Mouse (Mus musculus): ENCODE measurements around the gene Cep85l.

The Cep85l gene

DNA sequence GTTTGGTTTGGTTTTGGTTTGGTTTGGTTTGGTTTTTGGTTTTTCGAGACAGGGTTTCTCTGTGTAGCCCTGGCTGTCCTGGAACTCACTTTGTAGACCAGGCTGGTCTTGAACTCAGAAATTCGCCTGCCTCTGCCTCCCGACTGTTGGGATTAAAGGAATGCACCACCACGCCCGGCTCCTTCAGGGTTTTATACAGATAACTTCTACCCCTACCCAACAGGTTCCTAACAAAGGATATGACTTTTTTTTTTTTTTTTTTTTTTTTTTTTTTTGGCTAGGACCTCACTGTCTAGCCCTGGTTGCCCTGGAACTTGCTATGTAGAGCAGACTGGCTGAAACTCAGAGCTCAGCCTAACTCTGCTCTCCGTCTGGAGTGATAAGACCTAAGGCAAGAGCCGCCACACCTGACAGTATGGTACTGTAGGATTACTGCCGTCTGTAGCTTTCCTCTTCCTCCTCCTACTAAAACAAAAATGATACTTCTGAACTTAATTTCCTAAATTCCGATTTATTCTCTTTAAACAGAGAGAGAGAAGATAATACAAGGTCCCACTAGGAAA, 37.5 kb downstream of the Cep85l start:
- no peak for DNase-seq (ENCODE audit: low read depth in 2 of 2, low spot score in 2 of 2)

DNA sequence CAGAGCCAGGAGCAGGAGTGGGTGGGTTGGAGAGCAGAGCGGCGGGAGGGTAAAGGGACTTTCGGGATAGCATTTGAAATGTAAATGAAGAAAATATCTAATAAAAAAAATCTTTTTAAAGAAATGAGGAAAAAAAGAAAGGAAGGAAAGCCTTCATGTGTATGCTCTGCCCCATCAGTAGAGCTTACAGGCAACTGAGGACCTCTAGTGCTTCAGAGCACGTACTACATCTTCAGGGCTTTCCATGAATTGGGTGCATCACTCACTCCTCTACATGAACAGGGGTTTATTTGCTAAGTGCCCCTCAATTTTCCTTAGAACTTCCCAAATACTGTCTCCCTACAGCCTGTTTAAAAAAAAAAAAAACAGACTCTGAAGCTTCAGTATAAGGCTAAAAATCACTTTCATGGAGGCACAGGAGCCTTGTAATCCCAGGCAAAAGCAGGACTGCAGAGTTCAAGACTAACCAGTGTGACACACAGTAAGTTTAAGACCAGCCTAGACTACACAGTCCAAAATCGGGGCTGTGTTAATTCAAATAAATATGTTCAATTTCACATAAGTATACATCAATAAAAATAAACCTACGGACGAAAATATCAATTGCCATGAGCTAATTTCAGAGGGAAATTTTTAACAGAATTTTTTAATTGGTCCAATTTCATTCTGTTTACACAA, 38.3 kb downstream of the Cep85l start:
- DNase-seq (ENCODE audit: low read depth in 2 of 2, low spot score in 2 of 2) = no peak

DNA sequence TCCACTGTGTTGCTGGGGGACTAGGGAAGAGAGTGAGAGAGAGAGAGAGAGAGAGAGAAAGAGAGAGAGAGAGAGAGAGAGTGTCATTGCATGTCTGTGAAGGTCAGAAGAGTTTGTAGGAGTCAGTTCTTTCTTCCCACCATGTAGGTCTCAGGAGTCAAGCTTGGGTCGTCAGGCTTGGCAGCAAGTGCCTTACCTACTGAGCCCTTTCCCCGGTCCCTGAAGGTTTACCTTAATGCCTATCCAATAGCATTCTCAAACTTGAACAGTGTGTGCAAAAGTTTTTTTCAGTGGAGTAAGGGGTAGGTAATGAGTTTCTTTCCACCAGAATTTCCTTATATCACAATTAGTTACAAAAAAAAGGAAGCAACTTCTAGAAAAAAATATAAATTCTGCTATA, 40.7 kb downstream of the Cep85l start:
- DNase-seq (ENCODE audit: low read depth in 2 of 2, low spot score in 2 of 2) = no peak

DNA sequence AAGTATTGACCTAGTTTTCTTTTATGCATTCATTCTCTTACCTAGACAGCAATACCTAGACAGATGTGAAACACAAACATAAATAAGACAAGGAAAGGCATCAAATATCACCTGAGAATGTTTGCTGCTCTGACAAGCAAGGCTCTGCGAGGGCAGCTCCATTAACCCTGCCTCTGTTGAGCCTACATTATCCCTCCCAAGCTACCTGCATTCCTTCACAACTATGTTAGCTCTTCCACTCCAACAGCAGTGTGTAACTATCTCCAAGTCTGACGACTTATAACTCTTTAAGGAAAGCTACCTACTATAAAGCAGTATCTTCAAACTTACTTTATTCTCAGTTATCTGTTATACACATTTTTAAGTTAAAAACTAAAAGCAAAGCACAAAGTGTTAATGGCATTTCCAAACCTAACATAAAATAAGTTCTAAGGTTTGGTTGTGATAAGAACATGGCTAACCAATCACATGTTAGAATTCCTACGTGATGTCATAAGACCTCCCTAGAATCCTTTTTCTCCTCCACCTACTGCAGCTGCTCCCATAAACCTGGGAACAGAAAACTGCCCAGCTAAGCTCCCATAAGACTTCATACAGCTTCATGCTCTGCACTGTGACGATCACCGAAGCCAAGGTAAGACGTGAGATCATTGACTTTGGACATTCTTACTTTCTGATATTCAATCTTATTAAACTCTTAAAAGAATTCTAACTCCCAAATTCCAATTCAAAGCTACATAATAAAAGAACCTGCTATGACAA, 42.4 kb downstream of the Cep85l start, which contains the start of gene Pln:
Gene Pln, plus strand, starts transcription at position 506 of the 762 bp plus-strand sequence.
- no peak for DNase-seq (ENCODE audit: low read depth in 2 of 2, low spot score in 2 of 2)

DNA sequence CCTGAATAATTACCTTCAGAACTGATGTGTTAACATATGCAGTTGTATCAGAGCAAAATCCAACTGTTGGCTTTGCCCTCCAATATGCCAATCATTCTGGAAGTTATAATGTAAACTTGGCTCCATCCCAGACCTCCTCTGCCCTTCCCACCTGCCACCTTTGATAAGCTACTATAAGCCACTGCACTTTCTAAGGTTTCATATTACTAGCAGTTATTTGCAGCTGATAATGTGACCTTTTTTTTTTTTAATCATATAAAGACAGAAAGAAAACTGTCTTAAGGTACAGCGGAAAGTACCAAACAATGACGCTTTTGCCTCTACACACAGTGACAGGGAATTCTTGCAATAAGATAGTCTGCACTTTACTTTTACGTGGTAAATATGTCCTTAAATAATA, 43.8 kb downstream of the Cep85l start:
- no peak for DNase-seq (ENCODE audit: low read depth in 2 of 2, low spot score in 2 of 2)

DNA sequence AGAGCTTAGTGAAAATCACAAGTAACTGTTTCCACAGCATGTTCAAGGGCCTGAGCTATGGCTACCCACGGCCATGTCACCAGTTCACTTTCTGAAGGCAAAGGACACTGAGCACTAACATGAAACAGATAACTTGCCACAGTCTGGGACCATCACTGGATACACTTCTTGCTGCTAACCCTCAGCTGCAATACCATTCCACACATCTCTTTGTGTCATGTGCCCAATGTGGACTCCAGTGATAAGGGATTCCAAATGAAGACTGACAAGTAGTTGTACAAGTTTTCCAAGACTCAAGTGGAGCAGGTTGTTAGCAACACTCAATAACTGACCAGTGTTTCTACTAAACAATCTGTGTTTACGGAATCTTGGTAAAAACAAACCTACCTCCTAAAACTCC, 44.5 kb downstream of the Cep85l start:
- DNase-seq (ENCODE audit: low read depth in 2 of 2, low spot score in 2 of 2) = no peak

DNA sequence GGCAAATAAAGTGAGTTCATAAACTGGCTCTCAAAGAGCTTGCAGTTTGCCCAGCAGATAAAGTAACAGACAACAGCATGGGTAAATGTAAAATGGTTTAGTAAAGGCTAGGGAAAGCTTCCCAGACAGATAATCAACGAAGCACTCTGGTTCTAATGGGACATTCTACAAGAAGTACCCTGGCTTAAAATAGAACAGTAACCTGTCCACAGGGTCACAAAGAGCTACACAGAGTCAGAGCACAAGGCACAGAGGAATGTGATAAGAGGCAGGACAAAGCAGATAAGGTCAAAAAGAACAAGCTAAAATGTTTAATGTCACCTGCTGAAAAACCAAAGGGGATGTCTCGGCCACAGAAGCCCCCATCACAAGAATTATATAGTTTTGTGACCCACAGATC, 47.0 kb downstream of the Cep85l start:
- no peak for DNase-seq (ENCODE audit: low read depth in 2 of 2, low spot score in 2 of 2)

DNA sequence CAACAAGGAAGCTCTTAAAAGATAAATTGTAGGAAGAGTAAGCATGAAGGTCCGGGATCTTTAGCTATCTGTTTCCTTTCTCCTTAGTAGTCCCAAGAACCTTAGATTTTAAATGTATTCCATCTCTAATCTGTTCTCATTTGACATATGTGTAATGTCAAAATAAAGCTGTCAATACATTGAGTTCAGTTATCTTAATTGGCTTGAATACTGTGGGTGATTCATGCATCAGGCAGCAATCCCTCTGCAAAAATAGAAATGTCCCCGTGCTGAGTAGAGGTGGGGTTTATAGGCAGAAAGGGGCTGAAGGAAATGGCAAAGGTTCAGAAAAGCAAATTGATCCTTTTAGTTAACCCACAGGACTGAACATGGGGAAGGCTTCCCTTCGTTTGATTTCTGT, 50.5 kb downstream of the Cep85l start:
- DNase-seq (ENCODE audit: low read depth in 2 of 2, low spot score in 2 of 2) = no peak

DNA sequence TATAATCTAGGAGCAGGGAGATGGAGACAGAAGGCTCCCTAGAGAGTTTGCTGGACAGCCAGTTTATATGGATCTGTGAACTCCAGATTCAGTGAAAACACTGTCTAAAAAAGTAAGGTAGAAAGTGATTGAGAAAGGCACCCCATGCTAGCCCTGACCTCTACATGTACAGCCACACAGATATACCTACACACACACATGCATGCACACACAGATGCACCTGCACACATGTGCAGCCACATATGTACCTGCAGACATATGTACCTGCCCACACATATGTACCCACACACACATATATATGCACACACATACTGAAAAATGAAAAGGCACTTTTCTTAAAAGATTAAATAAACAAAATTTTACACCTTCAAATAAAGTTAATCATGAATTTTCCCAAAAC, 53.4 kb downstream of the Cep85l start:
- DNase-seq (ENCODE audit: low read depth in 2 of 2, low spot score in 2 of 2) = no peak

DNA sequence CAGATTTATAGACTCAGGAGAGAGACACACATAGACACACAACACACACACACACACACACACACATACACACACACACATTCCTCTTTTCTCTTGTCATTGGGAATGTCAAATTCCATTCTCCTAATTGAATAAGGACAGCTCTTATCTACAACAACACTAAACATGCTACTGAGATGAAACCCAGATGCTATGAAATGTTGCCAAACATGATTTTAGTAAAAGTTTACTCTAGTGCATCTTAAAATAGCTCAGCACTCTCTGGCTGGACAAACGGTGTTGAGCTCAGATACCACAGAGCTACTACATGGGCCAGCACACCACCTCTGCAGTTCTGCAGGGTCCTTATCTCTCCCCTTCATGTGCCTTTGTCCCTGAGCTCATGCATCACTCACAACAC, 55.1 kb downstream of the Cep85l start:
- DNase-seq (ENCODE audit: low read depth in 2 of 2, low spot score in 2 of 2) = no peak

DNA sequence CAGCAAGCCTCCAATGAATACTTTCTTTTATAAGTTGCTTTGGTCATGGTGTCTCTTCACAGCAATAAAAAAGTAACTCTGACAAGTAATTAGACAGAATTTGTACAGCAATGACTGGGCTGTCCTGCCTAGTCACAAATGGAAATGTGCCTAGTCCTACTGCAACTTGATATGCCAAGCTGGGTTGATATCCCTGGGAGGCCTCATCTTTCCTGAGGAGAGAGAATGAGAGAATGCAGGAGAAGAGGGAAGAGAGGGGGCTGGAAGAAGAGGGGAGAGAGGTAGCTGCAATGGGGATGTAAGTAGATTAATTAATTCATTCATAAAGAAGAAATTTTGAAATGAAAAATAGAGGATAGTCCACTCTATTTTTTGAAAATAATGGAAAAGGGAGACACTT, 56.4 kb downstream of the Cep85l start:
- no peak for DNase-seq (ENCODE audit: low read depth in 2 of 2, low spot score in 2 of 2)

DNA sequence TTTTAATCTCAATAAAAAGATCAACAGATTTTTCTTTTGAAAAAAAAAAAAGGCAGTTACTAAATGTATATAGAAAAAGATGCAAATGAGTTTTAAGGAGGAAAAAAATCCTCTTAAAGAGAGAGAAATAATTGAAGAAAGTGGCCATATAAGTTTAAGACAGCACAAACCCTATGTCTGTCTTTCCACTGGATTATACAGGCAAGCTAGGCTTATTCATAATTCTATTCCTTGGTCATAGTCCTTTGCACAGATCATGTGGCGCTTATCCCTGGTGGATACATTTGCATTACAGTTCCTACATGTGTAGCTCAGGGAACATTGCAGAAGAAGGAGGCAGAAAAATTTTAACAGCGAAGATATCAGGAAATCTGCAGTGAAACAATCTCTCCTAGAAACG, 73.1 kb downstream of the Cep85l start:
- DNase-seq (ENCODE audit: low read depth in 2 of 2, low spot score in 2 of 2) = no peak

DNA sequence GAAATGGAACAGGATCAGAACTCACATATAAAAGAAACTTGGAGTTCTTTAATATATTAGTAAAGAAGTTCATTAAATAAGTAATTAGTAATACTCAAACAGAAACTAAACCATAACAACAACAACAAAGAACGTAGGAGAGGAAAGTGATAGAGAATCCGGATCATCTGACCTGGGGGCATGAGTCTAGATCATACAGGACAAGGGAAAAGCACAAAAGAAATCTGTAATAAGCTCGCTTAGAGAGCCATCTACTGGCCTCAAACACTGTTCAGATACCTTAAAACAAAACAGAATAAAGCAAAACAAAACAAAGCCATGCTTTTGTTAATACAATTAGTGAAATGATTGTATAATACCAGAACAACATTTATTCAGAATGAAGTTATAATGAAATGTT, 73.9 kb downstream of the Cep85l start:
- DNase-seq (ENCODE audit: low read depth in 2 of 2, low spot score in 2 of 2) = no peak

DNA sequence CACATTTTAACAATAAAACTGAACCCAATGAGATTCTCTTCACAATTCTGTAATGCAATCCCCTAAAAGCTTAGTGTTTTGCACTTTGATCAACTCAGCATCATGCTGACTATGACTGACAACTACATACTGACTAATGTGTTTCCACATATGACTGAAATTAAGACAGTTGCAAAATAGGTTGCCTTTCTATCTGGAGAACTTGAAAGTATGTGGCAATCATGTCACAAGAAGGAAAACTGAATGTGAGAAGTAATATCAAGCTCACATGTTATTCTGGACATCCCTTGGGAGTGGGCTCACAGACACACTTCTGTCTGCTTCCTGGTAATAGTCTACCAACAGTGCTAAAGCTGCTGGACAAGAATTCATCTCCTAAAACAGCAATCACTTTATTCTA, 94.6 kb downstream of the Cep85l start:
- DNase-seq (ENCODE audit: low read depth in 2 of 2, low spot score in 2 of 2) = no peak

DNA sequence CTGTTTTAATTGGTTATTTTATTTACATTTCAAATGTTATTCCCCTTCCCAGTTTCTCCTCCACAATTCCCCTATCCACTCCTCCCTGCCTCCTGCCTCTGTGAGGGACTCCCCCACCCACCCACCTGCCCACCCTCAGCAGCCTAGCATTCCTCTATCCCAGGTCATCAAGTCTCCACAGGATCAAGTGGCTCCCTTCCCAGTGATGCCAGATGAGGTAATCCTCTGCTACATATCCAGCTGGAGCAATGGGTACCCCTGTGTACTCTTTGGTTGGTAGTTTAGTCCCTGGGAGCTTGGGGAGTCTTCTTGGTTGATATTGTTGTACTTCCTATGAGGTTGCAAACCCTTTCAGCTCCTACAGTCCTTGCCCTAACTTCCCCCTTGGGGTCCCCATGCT, 107.5 kb downstream of the Cep85l start:
- no peak for DNase-seq (ENCODE audit: low read depth in 2 of 2, low spot score in 2 of 2)

DNA sequence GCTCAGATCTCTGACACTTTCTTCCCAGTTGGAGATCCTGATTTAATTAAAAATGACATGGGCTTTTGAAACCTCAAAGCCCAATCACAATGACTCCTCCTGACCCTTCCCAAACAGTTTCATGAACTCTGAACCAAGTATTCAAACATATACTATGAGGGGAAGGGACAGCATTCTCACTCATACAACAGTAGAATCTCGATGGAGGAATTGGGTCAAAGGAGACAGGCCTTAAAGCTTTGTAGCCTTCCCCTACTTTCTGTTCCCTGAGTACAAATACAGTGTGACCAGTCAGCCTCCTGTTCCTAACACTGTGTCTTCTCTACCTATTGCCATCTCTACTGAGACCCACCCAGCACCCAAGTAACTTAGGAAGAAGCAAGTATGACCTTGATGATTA, 117.7 kb downstream of the Cep85l start:
- no peak for DNase-seq (ENCODE audit: low read depth in 2 of 2, low spot score in 2 of 2)

DNA sequence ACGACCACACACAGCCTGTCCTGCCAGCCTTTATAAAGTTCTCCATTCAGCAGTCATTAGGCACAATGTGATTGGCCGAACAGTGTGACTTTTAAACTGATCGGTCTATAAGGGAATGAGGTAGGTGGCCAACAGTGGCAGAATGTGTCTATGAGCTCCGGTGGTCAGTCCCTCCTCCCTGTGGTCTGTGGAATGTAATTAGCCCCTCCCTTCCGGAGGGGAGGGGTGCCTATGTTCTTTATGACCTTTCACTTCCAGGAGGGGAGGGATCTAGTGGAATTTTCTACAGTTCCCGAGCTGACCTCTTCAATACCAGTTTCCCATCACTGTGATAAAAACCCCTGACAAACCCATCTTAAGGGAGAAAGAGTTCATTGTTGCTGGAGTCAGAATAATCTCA, 144.4 kb downstream of the Cep85l start:
- no peak for DNase-seq (ENCODE audit: low read depth in 2 of 2, low spot score in 2 of 2)

DNA sequence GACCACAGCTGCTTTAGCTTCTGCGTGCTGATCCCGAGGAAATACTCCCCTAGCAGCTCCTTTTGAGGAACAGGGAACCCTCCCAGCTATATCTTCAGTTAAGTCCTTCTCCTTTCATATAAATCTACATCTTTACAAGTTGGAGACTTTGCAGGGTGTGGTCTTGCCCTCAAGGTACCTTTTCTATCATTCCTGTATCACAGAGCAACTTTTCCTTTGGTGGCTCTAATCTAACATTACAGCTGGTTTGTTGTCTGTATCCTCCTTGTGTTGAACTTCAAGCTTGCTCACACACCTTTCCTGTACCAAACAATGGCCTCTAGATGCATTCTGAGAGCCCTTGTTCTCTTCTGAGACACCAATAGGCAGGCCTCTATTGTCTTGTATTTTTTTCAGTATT, 145.1 kb downstream of the Cep85l start:
- DNase-seq (ENCODE audit: low read depth in 2 of 2, low spot score in 2 of 2) = no peak

DNA sequence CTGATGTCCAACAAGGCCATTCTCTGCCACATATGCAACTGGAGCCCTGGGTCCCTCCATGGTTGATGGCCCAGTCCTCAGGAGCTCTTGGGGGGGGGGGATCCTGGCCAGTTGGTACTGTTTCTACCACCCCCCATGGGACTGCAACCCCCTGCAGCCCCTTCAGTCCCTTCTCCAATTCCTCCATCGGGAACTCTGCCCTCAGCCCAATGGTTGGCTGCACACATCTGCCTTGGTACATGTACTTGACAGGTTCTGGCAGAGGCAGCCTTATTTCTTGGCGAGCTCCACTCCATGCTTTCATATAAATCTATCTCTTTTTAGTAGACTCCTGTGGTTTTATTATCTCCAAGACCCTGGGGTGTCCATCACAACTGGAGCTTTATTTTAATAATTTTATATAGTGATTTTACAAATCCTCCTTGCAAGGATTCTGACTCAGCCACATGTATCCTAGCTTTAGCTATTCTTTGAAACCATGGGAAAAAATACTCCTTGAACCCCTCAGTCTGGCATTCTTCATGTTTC, 145.6 kb downstream of the Cep85l start:
- no peak for DNase-seq (ENCODE audit: low read depth in 2 of 2, low spot score in 2 of 2)

DNA sequence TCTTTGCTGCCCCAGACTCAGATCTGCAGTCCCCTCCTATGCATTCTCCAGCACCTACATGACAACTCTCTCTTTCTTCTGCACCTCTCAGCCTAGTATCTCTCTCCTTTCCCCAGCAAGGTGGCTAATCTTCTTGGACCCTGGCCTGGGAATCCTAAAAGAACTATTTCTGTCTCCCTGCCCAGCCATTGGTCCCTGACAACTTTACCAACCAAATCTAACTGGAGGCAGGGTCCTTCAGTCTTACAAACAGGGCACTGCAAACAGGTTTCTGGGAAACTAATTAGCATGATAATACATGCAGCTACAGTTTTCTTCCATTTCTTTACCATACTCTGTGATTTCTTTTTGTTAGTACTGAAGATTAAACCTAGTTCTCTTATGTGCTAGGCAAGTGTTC, 148.9 kb downstream of the Cep85l start:
- no peak for DNase-seq (ENCODE audit: low read depth in 2 of 2, low spot score in 2 of 2)

DNA sequence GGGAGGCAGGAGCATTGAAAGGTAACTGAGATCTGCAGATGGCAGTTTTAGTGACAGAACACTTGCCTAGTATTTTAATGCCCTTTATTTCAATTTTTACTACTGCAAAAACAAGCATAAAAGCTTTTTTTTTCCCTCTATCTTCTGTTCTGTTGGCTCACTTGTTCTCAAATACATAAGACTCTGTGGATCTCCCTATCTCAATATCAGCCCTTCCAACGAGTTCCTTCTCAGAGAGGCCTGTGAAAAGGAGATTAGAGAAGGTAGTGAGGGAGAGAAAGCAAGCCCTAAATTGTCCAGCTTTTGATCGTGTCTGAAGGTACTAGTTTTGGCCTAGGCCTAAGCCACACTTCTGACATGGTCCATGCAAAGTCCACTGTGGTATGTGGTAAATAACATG, 150.6 kb downstream of the Cep85l start:
- no peak for DNase-seq (ENCODE audit: low read depth in 2 of 2, low spot score in 2 of 2)
